Mouse (Mus musculus): ENCODE measurements at regions not wholly inside any gene's neighbourhood (a gene's known extent, or its start where the extent isn't known, plus 50 kb on each side); places are given as distances from the start of the nearest gene placed in this dataset.

- TF ChIP-seq POLR2A (IDR thresholded peaks at IDR 0.05; ENCODE audit: control insufficient read depth, low read depth, low read length) = no peak
- TF ChIP-seq CTCF (IDR thresholded peaks at IDR 0.05; ENCODE audit: control insufficient read depth, insufficient read depth, insufficient replicate concordance, low read depth, low read length) = no peak
Measured at GRCm38 (mm10) chr6:89121746-89122070, 219.7 kb downstream of the Tpra1 start.

All from testis, adult 2 months (tissue).